Mouse (Mus musculus) hindlimb bud, embryonic 11.5 days (tissue): Measurements from ENCODE around the gene Lig1.
A peak's percentile ranks its signal among the peaks of the same experiment; 100 is the strongest.
"Not testable (repeated sequence)": the region's sequence is repeated elsewhere in the genome, so short reads cannot be mapped to it uniquely, and the experiment has no call there.

Experiments
- DNase-seq: peaks from one replicate; pipeline ENCODE4 v3.0.0-alpha.2; 2012; ENCODE audit warnings: low read depth, low spot score; ENCODE audit errors: extremely low spot score

Lig1 gene

GRCm38 (mm10) chr7:13277081-13277480 lies at the start of gene Lig1:
TSS of gene Lig1 (plus strand) at chr7:13277283.
- no peak for DNase-seq

GRCm38 (mm10) chr7:13260746-13261700 lies 16.1 kb upstream of the Lig1 start:
- DNase-seq = no peak

GRCm38 (mm10) chr7:13263851-13264250 lies 13.2 kb upstream of the Lig1 start:
- DNase-seq = no peak

- no peak for DNase-seq
Measured at GRCm38 (mm10) chr7:13264396-13264795, 12.7 kb upstream of the Lig1 start.

- no peak for DNase-seq
Measured at GRCm38 (mm10) chr7:13268749-13269260, 8.3 kb upstream of the Lig1 start.

- DNase-seq = no peak
Measured at GRCm38 (mm10) chr7:13269394-13269793, 7.7 kb upstream of the Lig1 start.

DNA sequence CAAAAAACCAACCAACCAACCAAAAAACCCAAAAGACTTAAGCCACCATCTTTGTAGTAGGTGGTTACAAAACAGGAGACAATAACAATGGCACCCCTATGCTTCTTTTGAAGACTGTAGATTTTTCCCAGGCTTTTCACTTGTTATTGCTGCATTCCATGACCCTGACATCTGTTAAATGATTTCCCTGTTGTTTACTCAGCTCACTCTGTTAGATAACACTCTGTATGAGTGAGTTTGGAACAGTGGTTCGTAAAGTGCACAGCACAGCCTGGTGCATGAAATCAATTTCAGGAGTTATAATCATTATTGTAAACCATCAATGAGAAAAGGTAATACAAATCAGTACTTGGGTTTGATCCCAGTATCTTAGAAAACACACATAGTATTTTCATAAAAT lies 5.4 kb upstream of the Lig1 start:
- no peak for DNase-seq

- no peak for DNase-seq
Measured at GRCm38 (mm10) chr7:13277833-13278232, 750 bp downstream of the Lig1 start.

DNA sequence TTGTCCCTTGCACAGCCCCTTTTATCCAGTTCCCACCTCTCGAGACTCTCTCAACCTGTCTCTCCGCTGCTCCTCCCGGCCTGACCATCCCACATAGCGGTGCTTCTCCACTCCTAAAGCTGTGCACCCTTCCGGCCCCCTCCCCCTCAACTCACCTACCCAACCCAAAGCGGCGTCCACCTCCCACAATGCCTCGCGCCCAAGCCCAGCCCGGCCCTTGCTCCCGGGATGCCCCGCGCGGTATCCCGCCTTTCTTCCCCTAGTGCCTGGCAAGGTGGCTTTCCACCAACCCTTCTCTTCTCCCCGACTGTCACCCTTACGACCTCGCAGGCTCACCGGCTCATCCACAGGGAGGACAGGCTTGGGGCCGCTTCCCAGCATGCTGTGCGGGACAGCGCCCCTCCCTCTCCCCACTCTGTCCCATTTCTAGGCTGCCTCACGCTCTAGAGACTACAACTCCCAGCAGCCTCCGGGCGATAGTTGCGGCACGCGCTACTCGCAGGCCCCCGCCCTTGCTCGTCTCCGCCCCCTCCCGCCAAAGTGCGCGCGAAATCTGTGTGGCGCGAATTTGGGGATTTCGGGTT lies 1.3 kb downstream of the Lig1 start, which contains the start of gene Zswim9:
Zswim9 (minus strand) TSS at position 414 of the 584 bp plus-strand sequence.
- peak; percentile 66 for DNase-seq

DNA sequence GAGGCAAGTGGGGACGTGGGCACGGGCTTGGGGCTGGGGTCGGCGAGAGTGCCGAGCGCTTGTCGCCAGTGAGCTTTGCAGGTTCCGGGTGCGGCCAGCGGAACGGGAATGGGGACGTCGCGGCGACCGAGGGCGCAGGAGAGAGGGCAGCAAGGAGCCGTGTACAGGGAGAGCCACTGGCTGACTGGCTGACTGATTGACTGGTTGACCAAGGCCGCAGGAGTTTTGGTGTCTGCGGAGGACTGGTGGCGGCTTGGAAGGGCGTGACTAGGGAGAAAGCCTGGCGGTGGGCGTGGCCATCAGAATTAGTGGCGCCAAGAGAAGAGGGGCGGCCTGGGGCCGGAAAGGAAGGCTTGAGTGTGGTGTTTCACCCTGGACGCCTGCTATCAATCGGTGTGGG lies 1.9 kb downstream of the Lig1 start:
- DNase-seq = not testable (repeated sequence)

DNA sequence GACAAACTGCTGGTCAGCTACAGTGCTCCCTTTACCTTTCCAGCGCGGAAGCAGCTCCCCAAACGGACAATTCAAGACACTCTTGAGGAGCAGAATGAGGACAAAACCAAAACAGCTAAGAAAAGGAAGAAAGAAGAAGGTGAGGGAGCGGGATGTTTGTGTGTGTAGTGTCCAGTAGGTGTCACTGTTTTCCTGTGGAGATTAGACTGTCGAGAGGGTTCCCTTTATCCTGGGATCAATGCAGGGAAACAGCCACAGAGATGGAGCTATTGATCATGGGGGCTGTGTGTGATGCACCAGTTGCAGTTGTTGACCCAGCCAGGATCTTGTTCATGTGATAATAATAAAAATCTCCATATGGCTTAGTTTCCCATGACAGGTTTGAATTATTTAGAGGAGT lies 11.5 kb downstream of the Lig1 start:
- no peak for DNase-seq

DNA sequence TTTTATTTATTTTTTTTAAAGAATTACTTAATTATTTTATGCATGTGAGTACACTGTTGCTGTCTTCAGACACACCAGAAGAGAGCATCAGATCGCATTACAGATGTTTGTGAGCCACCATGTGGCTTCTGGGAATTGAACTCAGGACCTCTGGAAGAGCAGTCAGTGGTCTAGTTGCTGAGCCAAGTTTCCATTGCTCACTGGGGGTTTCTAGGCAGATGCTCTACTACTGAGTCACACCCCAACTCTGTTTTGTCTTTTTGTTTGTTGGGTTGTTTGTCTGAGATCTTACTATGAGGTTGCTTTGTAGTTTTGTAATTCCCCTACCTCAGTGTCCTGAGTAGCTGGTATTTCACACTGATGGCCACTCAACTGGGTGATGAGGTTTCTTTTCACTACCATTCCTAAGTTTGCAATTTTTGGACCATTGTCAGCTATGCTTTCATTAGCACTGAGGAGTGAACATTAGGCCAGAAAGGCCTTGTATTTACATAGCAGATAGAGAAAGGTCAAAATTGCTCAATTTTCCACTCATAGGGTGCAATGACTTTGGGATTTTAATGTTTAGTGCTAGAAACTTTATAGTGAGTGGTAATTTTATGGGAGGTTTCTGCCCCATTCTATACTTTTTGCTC lies 13.1 kb downstream of the Lig1 start:
- DNase-seq = no peak

DNA sequence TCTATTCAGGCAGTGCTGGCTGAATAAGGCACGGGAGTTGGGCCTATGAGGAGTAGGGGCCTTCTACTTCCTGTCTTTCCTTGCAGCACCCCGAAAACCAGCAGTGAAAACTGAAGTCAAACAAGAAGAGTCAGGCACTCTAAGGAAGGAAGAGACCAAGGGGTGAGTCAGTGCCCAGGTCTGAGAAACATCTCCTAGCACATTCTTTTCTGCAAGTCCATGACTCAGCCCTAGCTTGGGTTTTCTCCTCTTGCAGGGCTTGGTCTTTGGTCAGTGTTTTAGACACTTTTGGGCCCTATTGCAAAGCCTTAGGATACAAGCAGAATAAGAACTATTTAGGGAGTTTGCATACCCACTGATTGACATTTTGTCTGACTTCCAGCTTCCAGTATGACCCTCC lies 14.3 kb downstream of the Lig1 start:
- no peak for DNase-seq

- DNase-seq = no peak
Measured at GRCm38 (mm10) chr7:13293878-13294855, 17.1 kb downstream of the Lig1 start.

- no peak for DNase-seq
Measured at GRCm38 (mm10) chr7:13295256-13295655, 18.2 kb downstream of the Lig1 start.

DNA sequence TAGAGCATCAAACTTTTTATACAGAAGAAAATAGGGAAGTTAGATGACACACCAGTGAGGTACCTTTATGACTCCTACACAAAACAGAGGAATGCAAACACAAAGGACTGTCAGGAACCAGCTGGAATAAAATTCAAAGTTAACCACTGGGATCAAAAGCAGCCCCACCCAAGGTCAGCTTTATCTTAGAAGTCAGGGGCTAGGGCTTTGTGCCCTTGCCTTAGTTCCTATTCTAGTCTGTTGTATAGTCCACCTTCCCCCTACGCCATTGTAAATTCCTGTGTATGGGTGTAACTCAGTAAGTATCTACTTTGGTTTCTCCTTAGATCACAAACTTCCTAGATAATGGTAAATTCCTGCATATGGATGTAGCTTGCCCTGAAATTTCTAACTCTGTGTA lies 20.6 kb downstream of the Lig1 start:
- DNase-seq = no peak

GRCm38 (mm10) chr7:13298821-13299220 lies 21.7 kb downstream of the Lig1 start:
- DNase-seq = no peak

DNA sequence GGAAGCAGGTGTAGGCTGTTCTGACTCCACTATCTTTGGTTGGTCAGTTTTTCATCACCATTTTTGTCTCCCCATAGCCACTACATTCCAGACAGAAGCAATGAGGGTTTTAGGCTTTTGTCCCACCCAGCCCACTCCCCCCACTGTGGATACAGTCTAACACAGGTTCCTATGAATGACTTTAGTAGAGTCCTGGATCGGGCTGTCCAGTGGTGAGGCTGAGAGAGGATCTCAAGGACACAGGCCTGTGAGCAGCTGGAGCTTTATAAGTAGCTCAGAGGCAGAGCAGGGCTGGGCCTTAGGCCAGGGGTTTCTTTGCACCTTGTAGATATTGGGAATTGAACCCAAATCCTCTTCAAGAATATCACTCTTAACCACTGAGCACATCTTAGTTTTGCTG lies 24.6 kb downstream of the Lig1 start:
- DNase-seq = no peak

DNA sequence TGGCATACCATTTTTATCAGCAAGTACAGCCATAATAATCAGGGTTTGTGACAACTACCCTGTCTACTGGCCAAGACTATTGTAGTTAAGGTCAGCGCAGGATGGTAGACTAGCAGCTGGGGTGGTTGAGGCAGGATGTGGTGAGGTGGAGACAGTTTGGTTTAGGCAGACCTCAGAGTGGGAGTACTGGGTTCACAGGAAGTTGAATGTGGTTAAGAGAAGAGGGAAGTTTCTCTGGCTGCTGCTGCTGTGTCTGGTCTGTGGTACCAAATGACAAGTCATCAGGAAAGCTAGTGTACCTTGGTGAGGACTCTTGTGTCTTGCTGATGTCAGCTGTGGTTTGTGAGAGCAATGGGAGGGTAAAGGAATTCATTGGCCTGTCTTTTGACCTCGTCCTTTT lies 25.7 kb downstream of the Lig1 start:
- no peak for DNase-seq

GRCm38 (mm10) chr7:13303372-13303771 lies 26.3 kb downstream of the Lig1 start:
- no peak for DNase-seq
